Mouse (Mus musculus): ENCODE measurements at regions not wholly inside any gene's neighbourhood (a gene's known extent, or its start where the extent isn't known, plus 50 kb on each side); places are given as distances from the start of the nearest gene placed in this dataset.

DNA sequence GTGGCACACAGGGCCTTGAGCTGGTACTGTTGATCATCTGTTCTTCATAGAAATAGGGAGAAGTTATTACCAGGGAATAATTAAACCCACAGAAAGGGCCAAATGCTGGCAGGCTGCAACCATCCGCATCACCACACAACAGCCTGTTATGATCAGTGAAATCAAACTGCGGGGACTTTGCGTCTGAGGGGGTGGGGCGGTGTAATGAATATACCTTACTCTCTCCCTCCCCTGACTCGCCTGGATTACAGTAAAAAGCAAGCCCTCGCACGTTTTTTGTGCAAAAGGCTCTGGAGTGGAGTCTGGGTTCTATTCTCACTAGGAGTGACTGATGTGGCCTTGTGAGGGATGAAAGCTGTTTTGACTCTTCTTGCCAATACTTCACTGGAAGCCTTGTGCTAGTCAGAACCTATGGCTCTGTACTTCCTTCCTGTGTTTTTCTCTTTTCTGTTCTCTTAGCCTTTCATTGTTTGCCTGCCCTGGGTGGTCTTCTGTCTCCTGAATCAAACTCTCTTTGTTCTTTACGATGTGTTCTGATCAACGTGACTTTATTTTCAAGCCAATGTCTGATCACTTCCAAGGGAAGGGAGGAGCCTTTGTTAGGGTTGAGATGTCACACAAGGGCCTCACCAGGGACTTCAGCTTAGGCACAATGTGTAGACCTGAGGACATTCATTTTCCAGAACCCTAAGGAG is 172.4 kb downstream of the Dact1 start:
- DNase-seq, result no peak

DNA sequence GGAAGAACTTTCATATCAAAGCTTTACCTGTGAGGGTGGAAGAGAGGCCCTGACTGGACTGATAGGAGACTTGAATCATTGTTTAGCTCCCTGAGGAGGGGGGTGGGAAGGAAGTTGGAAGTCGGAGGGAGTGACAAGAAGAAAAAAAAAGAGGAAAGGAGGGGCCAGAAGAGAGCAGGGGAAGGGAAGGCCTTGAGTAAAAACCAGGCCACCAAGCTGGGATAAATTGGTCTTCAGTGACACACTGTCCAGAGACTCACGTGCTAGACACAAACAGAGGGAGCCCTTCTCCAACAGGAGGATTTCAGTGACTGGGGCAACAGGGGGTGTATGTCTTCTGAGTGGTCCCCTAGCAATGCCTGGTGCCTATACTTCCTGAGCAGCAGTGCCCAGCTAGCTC is 172.9 kb downstream of the Dact1 start:
- no peak for DNase-seq

DNA sequence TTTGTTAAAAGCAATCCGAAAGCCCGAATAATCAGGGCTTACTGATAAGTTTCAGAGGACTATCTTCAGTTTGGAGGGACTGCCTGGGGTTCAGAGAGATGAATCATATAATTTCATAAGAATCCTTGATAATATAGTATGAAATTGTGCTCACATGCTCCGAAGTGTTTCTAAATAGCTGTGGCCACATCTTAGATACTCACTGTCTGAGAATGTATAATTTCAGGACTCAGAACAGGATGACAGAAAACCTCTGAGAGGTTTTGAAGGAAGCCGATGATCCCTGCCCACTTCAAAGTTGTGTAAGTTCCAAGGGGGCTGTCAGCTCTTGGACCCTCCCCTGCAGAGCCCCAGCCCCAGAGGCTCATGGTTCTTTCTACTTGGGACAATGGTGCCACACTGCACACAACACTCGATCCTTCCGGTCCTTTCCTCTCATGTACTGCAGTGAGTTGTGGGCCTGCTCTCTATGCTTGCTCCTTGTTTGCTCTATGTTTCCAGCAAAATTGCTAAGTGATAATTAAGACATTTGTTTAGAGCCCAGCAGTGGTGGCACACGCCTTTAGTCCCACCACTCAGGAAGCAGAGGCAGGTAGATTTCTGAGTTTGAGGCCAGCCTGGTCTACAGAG is 174.0 kb downstream of the Dact1 start:
- DNase-seq, result no peak

- DNase-seq, result no peak
These were observed 174.6 kb downstream of the Dact1 start for GRCm38 (mm10) chr12:71484286-71484685.

DNA sequence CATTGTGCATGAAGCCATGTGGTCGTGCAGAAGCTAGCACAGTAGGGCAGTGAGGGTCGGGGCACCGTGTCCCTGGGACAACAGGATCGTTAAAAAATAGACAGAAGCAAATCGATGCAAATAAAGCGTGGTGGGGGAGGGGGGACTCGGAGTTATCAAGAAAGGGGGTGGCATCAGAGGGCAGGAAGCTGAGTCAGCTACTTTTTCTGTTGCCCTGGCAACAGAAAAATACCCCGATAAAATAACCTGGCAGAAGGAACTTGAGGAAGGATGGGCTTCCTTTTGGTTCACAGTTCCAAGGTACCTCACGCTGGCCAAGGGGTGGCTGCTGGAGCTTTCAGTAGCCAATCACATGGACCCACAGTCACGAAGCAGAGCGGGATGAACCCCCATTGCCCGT is 176.4 kb downstream of the Dact1 start:
- DNase-seq, result no peak

GRCm38 (mm10) chr12:71487591-71488435 is 178.1 kb downstream of the Dact1 start:
- no peak for DNase-seq

DNA sequence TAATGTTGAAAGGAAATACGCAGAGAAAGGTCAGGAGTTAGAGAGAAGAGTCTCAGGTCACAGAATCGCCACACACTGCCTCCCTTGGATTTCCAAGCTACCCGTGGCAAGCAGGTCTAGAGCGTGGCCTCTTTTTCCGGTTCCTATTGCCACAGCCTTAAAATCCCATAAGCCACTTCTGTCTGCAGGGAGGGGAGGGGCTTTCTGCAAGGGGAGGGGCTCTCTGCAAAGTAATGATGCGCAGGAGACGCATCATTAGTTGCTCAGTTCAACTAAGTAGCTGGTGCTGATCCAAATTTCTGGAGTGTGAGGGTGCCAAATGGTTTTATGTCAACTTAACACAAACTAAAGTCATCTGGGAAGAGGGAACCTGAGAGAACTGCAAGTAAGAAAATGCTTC is 179.6 kb downstream of the Dact1 start:
- DNase-seq, result no peak

- DNase-seq, result no peak
These were observed 185.2 kb downstream of the Dact1 start for GRCm38 (mm10) chr12:71494803-71495293.

DNA sequence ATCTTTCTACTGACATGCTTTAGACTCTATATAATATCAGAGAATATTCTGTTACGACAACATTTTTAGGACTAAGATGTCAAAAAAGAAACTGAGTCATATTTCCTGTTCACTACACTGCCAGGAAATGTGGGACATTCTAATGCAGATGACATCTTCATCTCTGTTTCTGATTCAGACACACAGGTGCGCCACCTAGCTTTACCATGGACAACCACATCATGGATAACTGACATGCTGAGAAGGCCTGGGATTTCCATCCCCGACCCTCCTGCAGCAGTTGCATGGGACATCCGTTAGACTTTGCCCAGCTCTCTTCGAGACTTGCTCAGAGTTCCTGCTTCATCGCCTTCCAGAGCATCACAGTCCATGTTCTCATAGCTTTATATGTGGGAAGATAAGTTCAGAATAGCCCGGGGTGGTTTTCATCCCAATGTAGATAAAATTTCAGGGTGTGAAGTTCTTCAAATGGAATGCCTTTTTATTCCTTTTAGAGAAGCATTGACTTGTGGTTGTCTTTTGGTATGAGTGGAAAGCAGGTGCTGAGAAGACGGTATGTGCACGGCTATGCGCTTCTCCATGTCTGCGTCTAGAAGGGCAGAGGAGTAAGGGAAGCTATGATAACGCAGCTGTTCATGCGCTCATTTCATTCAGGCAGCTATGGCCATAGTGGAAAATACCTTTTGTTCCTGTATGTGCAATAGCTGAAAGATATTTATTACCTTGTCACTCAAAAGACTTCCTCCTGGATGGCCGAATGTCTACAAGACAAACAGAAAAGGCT is 188.8 kb downstream of the Dact1 start:
- DNase-seq, result no peak

DNA sequence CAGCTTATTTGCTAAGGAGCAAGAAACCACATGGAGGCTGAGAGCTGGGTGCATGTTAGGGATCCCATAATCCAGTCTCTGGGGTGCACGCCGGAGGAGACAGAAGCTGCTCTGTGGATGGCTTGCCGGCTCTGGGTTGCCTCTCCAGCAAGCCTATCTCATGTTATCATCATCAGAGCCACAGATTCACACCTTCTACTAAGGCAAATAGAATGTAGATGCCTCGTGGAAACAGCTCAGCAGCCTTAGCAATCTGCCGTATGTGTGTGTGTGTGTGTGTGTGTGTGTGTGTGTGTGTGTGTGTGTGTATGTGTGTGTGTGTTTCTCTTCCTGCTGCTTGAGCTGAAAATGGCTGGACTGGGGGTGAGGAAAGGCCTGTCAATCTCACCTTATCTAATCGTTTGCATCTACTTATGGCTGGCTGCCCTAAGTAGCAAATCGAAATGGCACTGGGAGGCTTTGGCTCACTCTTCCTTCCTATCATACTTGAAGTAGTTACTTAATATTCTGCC is 191.7 kb downstream of the Dact1 start:
- no peak for DNase-seq

GRCm38 (mm10) chr12:71503265-71503664 is 193.6 kb downstream of the Dact1 start:
- no peak for DNase-seq

- no peak for DNase-seq
These were observed 196.5 kb downstream of the Dact1 start for GRCm38 (mm10) chr12:71506206-71506605.

DNA sequence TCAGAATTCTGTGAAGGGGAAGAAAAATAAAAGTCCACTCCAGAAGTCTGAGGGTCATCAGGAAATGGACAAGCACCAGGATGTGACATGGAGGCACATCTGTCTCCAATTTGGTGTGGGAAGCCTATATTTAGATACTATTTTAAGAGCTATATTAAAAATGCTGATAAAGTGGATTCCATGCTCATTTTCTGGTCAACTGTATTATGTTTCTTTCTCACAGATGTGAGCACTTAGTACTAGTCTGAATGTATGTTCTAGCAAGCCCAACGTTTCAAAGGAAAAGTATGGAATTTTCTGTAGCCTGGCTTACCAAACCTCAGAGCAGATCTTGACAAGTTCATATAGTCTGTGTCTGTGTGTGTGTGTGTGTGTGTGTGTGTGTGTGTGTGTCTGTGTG is 197.0 kb downstream of the Dact1 start:
- DNase-seq, result no peak

DNA sequence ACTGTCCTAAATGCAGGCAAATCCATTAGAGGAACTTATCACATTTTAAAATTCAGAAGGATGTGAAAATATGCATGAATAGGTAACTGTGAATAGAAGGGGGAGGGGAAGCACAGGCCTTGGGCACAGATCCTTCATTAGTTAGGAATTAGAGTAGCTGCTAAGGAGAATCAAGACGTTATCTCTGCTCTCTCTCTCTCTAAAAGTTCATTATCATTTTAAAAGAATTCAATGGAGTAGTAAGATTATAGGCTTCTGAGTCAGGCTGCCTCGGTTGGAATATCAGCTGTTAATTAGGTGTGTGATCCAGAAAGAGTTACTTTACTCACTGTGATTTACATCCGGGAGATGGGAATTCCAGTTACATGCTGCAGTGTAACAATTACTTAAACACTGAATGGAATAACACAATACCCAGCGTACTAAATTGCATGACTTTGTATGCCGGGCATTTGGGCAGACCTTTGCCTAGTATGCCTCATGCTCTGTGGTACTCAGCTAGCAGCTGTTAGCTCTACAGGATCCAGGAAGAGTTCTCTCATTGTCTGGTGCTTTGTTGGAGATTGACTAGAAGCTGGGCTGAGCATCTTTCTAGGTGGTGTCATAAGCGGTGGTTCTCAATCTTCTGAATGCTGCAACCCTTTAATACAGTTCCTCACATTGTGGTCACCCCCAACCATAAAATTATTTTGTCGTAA is 203.4 kb downstream of the Dact1 start:
- no peak for DNase-seq

DNA sequence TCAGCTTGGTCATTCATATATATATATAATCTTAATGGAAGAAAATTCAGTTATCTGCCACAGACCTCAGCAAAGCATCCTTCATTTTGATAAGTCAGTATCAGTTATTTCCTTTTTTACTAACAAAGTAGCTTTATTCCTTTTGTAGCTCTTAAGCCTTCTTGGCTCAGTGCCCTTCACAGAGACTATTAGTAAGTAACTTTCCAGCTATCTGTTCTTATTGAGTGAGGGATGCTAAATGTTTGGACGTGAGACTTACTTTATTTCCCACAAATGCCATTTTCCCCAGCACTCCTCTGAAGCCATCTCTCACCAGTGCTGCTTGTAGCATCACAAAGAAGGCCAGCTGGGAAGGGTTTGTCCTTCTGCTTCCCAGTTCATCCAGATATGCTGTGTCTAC is 209.8 kb downstream of the Dact1 start:
- DNase-seq, result no peak

DNA sequence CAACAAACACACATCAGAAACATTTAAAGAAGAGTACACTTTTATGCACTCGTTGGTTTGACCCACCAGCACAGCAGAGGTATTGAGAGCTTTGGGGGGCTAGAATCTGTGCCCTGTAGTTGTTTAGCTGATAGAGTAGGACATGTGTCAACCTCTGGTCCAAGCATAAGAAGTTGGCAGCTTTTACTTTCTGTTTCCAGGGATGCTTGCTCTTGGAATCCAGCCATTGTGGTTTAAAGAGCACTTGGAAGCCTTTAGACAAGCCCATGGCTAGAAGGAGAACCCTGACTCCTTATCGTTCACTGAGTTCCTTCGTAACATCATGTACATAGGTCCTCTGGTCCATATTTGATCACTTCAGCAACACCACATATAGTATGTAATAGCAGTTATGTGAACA is 212.3 kb downstream of the Dact1 start:
- no peak for DNase-seq

DNA sequence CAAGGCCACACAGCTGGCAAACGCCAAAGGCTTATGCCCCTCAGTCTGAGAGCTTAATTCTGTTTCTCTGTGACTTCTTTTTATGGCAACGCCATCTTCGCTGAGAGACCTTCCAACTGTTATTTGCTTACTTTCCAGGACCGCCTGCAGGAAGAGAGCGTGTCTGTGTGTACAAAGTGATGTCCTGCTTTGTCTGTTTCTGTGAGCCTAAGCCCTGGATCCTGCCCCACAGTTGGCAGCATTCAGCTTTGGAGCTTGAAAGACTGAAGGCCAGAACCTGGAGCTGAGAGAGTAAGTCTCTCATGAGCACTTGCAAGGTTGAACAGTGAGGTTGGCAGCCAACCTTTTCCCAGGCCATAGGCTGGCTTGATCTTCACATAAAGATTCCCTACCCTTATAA is 212.8 kb downstream of the Dact1 start:
- no peak for DNase-seq

GRCm38 (mm10) chr12:71524156-71524555 is 214.5 kb downstream of the Dact1 start:
- no peak for DNase-seq

DNA sequence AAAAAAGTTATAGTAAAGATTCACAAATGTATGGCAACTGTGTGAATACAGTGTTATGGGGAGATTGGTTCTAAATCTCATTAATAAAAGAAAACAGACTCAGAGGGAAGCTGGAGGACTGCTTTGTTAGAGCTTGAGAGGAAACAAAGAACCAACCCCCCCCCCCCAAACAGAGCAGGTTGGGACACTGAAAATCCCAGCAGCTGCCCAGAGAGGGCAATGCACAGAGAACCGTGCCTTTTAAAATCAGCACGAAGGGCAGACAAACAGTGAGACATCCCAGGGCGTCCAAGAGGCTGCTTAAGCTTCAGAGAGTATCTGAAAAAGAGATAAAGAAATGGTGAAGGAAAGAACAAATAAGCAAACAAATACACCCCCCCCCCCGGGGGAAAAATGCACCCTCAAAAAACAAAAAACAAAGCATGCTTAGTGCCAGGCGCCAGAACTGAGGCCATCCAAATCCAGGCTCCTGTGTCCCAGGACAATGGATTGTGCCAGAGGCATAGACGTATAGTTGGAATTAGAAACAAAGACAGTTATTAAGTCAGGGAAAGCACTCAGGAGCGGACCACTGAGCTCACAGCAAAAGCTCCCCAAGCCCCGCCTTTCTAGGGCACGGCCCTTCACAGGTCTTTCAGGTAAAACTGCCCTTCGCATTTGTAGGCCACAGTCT is 215.7 kb downstream of the Dact1 start:
- no peak for DNase-seq

DNA sequence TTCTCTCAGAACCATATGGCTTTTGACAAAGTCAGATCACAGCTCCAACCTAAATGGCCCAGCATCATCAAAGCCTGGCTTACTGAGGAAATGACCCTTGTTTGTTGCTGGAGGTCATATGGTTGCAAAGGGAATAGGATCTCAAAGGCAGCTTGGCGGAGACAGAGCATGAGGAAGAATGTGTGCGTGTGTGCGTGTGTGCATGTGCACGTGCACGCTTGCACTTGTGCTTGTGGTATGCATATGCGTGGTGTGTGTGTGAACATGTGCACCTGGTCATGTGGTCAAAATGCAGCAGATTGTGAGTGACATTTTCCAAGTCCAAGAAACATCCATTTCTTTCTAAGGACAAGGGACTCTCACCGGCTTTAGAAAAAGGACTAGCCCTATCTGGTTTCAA is 216.9 kb downstream of the Dact1 start:
- no peak for DNase-seq

DNA sequence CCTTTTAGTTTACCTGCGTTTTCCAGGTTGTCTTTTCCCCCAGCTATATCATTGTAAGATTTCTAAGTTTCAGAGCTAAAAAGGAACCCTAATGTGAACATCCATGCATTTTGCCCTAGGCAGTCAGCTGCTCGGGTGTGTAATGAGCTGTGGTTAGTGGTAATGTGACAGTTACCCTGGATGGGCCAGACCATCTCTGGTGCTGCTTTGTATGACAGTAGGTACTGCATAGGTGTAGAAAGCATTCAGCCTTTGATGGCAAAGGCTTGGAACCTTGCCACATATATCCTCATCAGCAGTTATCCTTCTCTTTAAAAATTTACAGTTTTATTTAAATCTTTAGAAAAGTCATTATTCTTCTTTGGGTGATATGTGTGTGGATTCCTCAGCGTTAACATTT is 222.5 kb downstream of the Dact1 start:
- DNase-seq, result no peak

Measured in kidney, adult 11 months (tissue).